Mouse (Mus musculus) midbrain, embryonic 12.5 days (tissue): Measurements from ENCODE around the gene Hist1h3b. TPM values are rescaled to one million over a fixed set of nuclear protein-coding genes. Genes with fewer than 3 reads are reported as not detected.
A peak's percentile ranks its signal among the peaks of the same experiment; 100 is the strongest.

Experiments
- ATAC-seq: fragments of 200-750 bp; cut with Nextera tagmentation; 2 replicates; pipeline ENCODE4 v1.8.0; 2017; ENCODE audit warnings: low read depth, moderate TSS enrichment, moderate library complexity; ENCODE audit not compliant: low FRiP score
- H3K27ac ChIP-seq: fragments of 300-500 bp; sonication (generic); replicated peaks from 2 replicates; pipeline ENCODE4 v1.5.1; 2016; ENCODE audit warnings: mild to moderate bottlenecking
- H3K27me3 ChIP-seq: fragments of 300-500 bp; sonication (generic); 2 replicates; pipeline ENCODE4 v1.6.1; 2016; ENCODE audit warnings: mild to moderate bottlenecking
- H3K36me3 ChIP-seq: fragments of 300-500 bp; sonication (generic); 2 replicates; pipeline ENCODE4 v1.6.1; 2016
- H3K4me1 ChIP-seq: fragments of 300-500 bp; sonication (generic); 2 replicates; pipeline ENCODE4 v1.6.1; 2016
- H3K4me2 ChIP-seq: fragments of 300-500 bp; sonication (generic); replicated peaks from 2 replicates; pipeline ENCODE4 v1.6.1; 2016; ENCODE audit warnings: mild to moderate bottlenecking, moderate library complexity
- H3K4me3 ChIP-seq: fragments of 300-500 bp; sonication (generic); 2 replicates; pipeline ENCODE4 v1.5.1; 2016; ENCODE audit warnings: mild to moderate bottlenecking
- H3K9ac ChIP-seq: fragments of 300-500 bp; sonication (generic); replicated peaks from 2 replicates; pipeline ENCODE4 v1.6.1; 2016; ENCODE audit warnings: mild to moderate bottlenecking, moderate library complexity
- H3K9me3 ChIP-seq: fragments of 300-500 bp; sonication (generic); 2 replicates; pipeline ENCODE4 v1.6.1; 2016; ENCODE audit warnings: mild to moderate bottlenecking
- WGBS: fragments of 180-500 bp; shearing (Covaris S2); methylation state at CpG from one replicate; pipeline ENCODE4 v1.1.7; 2016; 5-methylcytosine and 5-hydroxymethylcytosine counted together
- polyA plus RNA-seq: library from polyadenylated mRNA; unstranded; fragments of >200 nt; fragmentation: Nextera tagmentation; extraction: Ambion mirVana; gene quantifications from 2 replicates; pipeline ENCODE4 v1.2.1, GENCODE M21; 2016

Gene Hist1h3b
- polyA plus RNA-seq, 1 experiment from 2014 or later: 14.7 TPM

- Histone ChIP-seq H3K9ac (no peak overlapping the region), H3K4me1 (no peaks in the 10 kb centered on the region), H3K9me3 (no peaks in the 10 kb centered on the region), H3K27me3 (no peaks in the 10 kb centered on the region), H3K27ac (no peak overlapping the region), H3K4me3 (no peak overlapping the region), H3K36me3 (no peaks in the 10 kb centered on the region), H3K4me2 (no peak overlapping the region)
- WGBS: 92% methylated on average over 4 of the region's 4 CpGs
- no peak for ATAC-seq
Measured at GRCm38 (mm10) chr13:23724239-23724638, 27.8 kb upstream of the Hist1h3b start.

- no peak overlapping the region for H3K4me3 ChIP-seq
Measured at GRCm38 (mm10) chr13:23725213-23725612, 26.9 kb upstream of the Hist1h3b start.

GRCm38 (mm10) chr13:23728472-23729191 is 23.4 kb upstream of the Hist1h3b start:
- 83% methylated on average over 18 of the region's 18 CpGs for WGBS
- no peak for ATAC-seq
- H3K4me3 ChIP-seq: no peak overlapping the region
- no peak overlapping the region for H3K27ac ChIP-seq
- H3K27me3 ChIP-seq: no peaks in the 10 kb centered on the region
- no peak overlapping the region for H3K4me2 ChIP-seq
- H3K9ac ChIP-seq: no peak overlapping the region
- H3K9me3 ChIP-seq: no peaks in the 10 kb centered on the region
- H3K4me1 ChIP-seq: no peaks in the 10 kb centered on the region
- H3K36me3 ChIP-seq: no peaks in the 10 kb centered on the region

More at GRCm38 (mm10) chr13:23725213-23725612, 26.9 kb upstream of the Hist1h3b start:
- no peak overlapping the region for H3K9ac ChIP-seq
- no peak overlapping the region for H3K27ac ChIP-seq
- no peaks in the 10 kb centered on the region for H3K36me3 ChIP-seq
- no peaks in the 10 kb centered on the region for H3K4me1 ChIP-seq
- no peaks in the 10 kb centered on the region for H3K27me3 ChIP-seq
- no peaks in the 10 kb centered on the region for H3K9me3 ChIP-seq
- no peak overlapping the region for H3K4me2 ChIP-seq
- no peak for ATAC-seq
- no CpG with 5 or more reads among the region's 1 CpGs for WGBS

- H3K4me2 ChIP-seq: no peak overlapping the region
- H3K27me3 ChIP-seq: no peaks in the 10 kb centered on the region
- no peak overlapping the region for H3K4me3 ChIP-seq
- no peaks in the 10 kb centered on the region for H3K9me3 ChIP-seq
- 94% methylated on average over 9 of the region's 9 CpGs for WGBS
- no peak overlapping the region for H3K27ac ChIP-seq
- H3K4me1 ChIP-seq: no peaks in the 10 kb centered on the region
- ATAC-seq: no peak
- no peak overlapping the region for H3K9ac ChIP-seq
- no peaks in the 10 kb centered on the region for H3K36me3 ChIP-seq
Measured at GRCm38 (mm10) chr13:23729192-23729525, 22.9 kb upstream of the Hist1h3b start.

- 92% methylated on average over 5 of the region's 5 CpGs for WGBS
- no peak for ATAC-seq
- no peaks in the 10 kb centered on the region for H3K4me1 ChIP-seq
- no peaks in the 10 kb centered on the region for H3K36me3 ChIP-seq
- no peaks in the 10 kb centered on the region for H3K27me3 ChIP-seq
- no peak overlapping the region for H3K27ac ChIP-seq
- no peak overlapping the region for H3K4me3 ChIP-seq
- no peaks in the 10 kb centered on the region for H3K9me3 ChIP-seq
- no peak overlapping the region for H3K9ac ChIP-seq
- H3K4me2 ChIP-seq: no peak overlapping the region
Measured at GRCm38 (mm10) chr13:23729706-23730105, 22.4 kb upstream of the Hist1h3b start.

GRCm38 (mm10) chr13:23730479-23730878 is 21.6 kb upstream of the Hist1h3b start:
- no peak overlapping the region for H3K4me3 ChIP-seq
- ATAC-seq: no peak
- no peaks in the 10 kb centered on the region for H3K27me3 ChIP-seq
- no peak overlapping the region for H3K9ac ChIP-seq
- WGBS: 71% methylated on average over 8 of the region's 8 CpGs
- H3K36me3 ChIP-seq: no peaks in the 10 kb centered on the region
- no peaks in the 10 kb centered on the region for H3K4me1 ChIP-seq
- H3K4me2 ChIP-seq: no peak overlapping the region
- no peak overlapping the region for H3K27ac ChIP-seq
- no peaks in the 10 kb centered on the region for H3K9me3 ChIP-seq

- no peak overlapping the region for H3K27ac ChIP-seq
- 24% methylated on average over 8 of the region's 8 CpGs for WGBS
Measured at GRCm38 (mm10) chr13:23732156-23732804, 19.8 kb upstream of the Hist1h3b start.

GRCm38 (mm10) chr13:23737091-23737490 is 15.0 kb upstream of the Hist1h3b start:
- Histone ChIP-seq H3K9ac (no peak overlapping the region), H3K27me3 (no peaks in the 10 kb centered on the region), H3K4me3 (no peak overlapping the region), H3K9me3 (no peaks in the 10 kb centered on the region), H3K27ac (no peak overlapping the region), H3K4me1 (peaks cover 24% of the 10 kb centered on the region), H3K36me3 (no peaks in the 10 kb centered on the region), H3K4me2 (no peak overlapping the region)
- 75% methylated on average over 5 of the region's 5 CpGs for WGBS
- no peak for ATAC-seq

More at GRCm38 (mm10) chr13:23732156-23732804, 19.8 kb upstream of the Hist1h3b start:
- no peak for ATAC-seq
- Histone ChIP-seq H3K4me2 (no peak overlapping the region), H3K4me1 (no peaks in the 10 kb centered on the region), H3K4me3 (no peak overlapping the region), H3K36me3 (no peaks in the 10 kb centered on the region), H3K9ac (no peak overlapping the region), H3K27me3 (no peaks in the 10 kb centered on the region), H3K9me3 (no peaks in the 10 kb centered on the region)

- Histone ChIP-seq H3K9ac (peak overlapping the region; percentile 69), H3K27ac (peak overlapping the region; percentile 95), H3K9me3 (no peaks in the 10 kb centered on the region), H3K4me1 (peaks cover 24% of the 10 kb centered on the region), H3K27me3 (no peaks in the 10 kb centered on the region), H3K36me3 (no peaks in the 10 kb centered on the region), H3K4me3 (peak overlapping the region; percentile 55; the same call in 1 of the 2 replicates), H3K4me2 (peak overlapping the region; percentile 95)
- no peak for ATAC-seq
- WGBS: 23% methylated on average over 4 of the region's 4 CpGs
Measured at GRCm38 (mm10) chr13:23738041-23738440, 14.0 kb upstream of the Hist1h3b start.

- Histone ChIP-seq H3K27me3 (no peaks in the 10 kb centered on the region), H3K4me2 (peak within 1 kb of the TSS; percentile 95), H3K36me3 (no peaks in the 10 kb centered on the region), H3K9ac (peak within 1 kb of the TSS; percentile 69), H3K9me3 (no peaks in the 10 kb centered on the region), H3K27ac (peak within 1 kb of the TSS; percentile 95), H3K4me3 (peak within 1 kb of the TSS; percentile 55), H3K4me1 (peaks cover 24% of the 10 kb centered on the region)
- under 1% methylated on average over 37 of the region's 38 CpGs for WGBS
- peak; percentile 96 for ATAC-seq
Measured at GRCm38 (mm10) chr13:23738677-23739068, 13.4 kb upstream of the Hist1h3b start, which contains the start of gene Hist1h1c. Gene Hist1h1c, plus strand, starts transcription at chr13:23738808.

- Histone ChIP-seq H3K27ac (peak overlapping the region; percentile 95), H3K9me3 (no peaks in the 10 kb centered on the region), H3K9ac (peak overlapping the region; percentile 69), H3K4me3 (peak overlapping the region; percentile 55), H3K4me1 (peaks cover 25% of the 10 kb centered on the region), H3K4me2 (peak overlapping the region; percentile 95), H3K36me3 (no peaks in the 10 kb centered on the region), H3K27me3 (no peaks in the 10 kb centered on the region)
- peak; percentile 80 for ATAC-seq
- WGBS: under 1% methylated on average over 39 of the region's 39 CpGs
Measured at GRCm38 (mm10) chr13:23739069-23739921, 12.8 kb upstream of the Hist1h3b start.

GRCm38 (mm10) chr13:23739922-23740252 is 12.2 kb upstream of the Hist1h3b start:
- peaks cover 28% of the 10 kb centered on the region for H3K4me1 ChIP-seq
- ATAC-seq: no peak
- peak overlapping the region; percentile 55 for H3K4me3 ChIP-seq
- H3K27me3 ChIP-seq: no peaks in the 10 kb centered on the region
- H3K9me3 ChIP-seq: no peaks in the 10 kb centered on the region
- peak overlapping the region; percentile 95 for H3K4me2 ChIP-seq
- 2% methylated on average over 14 of the region's 14 CpGs for WGBS
- H3K9ac ChIP-seq: peak overlapping the region; percentile 69
- H3K27ac ChIP-seq: peak overlapping the region; percentile 95
- no peaks in the 10 kb centered on the region for H3K36me3 ChIP-seq
